Mouse (Mus musculus) monocyte, adult 5-6 weeks (primary cell): ENCODE measurements at regions not wholly inside any gene's neighbourhood (a gene's known extent, or its start where the extent isn't known, plus 50 kb on each side); places are given as distances from the start of the nearest gene placed in this dataset.

Experiments
- ATAC-seq: fragments of 153-309, 156-312 bp; replicated peaks from 2 replicates; pipeline ENCODE4 v1.8.0; 2017; ENCODE audit warnings: mild to moderate bottlenecking; ENCODE audit not compliant: low TSS enrichment, insufficient number of reproducible peaks, severe bottlenecking, poor library complexity, low FRiP score

GRCm38 (mm10) chr12:95522052-95522451, 170.0 kb upstream of the Flrt2 start:
- ATAC-seq = no peak

GRCm38 (mm10) chr12:95533888-95534639, 158.0 kb upstream of the Flrt2 start:
- no peak for ATAC-seq

GRCm38 (mm10) chr12:95547301-95547700, 144.7 kb upstream of the Flrt2 start:
- ATAC-seq = no peak

- no peak for ATAC-seq
Observed at GRCm38 (mm10) chr12:95553129-95553528, 138.9 kb upstream of the Flrt2 start.

GRCm38 (mm10) chr12:95558706-95559406, 133.2 kb upstream of the Flrt2 start:
- no peak for ATAC-seq

- no peak for ATAC-seq
Observed at GRCm38 (mm10) chr12:95563431-95563830, 128.6 kb upstream of the Flrt2 start.

- ATAC-seq = no peak
Observed at GRCm38 (mm10) chr12:95576772-95577171, 115.3 kb upstream of the Flrt2 start.

- no peak for ATAC-seq
Observed at GRCm38 (mm10) chr12:95589011-95589410, 103.0 kb upstream of the Flrt2 start.

GRCm38 (mm10) chr12:95619281-95619680, 72.7 kb upstream of the Flrt2 start:
- ATAC-seq = no peak

- no peak for ATAC-seq
Observed at GRCm38 (mm10) chr12:95631029-95631428, 61.0 kb upstream of the Flrt2 start.

- no peak for ATAC-seq
Observed at GRCm38 (mm10) chr12:95636647-95637046, 55.4 kb upstream of the Flrt2 start.

- ATAC-seq = no peak
Observed at GRCm38 (mm10) chr12:95639892-95640291, 52.1 kb upstream of the Flrt2 start.

- ATAC-seq = no peak
Observed at GRCm38 (mm10) chr12:95641628-95642027, 50.4 kb upstream of the Flrt2 start.
